Mouse (Mus musculus) C2C12 (cell line): ENCODE results near the gene Usp42. TPM values are rescaled to one million over a fixed set of nuclear protein-coding genes. Genes with fewer than 3 reads are reported as not detected.

Source experiments
- H3K27me3 ChIP-seq: one replicate; pipeline ENCODE4 v1.6.1; 2011; ENCODE audit not compliant: control insufficient read depth, insufficient read depth, insufficient read length
- H3K36me3 ChIP-seq: one replicate; pipeline ENCODE4 v1.6.1; 2011; ENCODE audit not compliant: control insufficient read depth, insufficient read depth
- H3K4me3 ChIP-seq: one replicate; pipeline ENCODE4 v1.5.1; 2011; ENCODE audit warnings: mild to moderate bottlenecking, control low read depth; ENCODE audit not compliant: poor library complexity, insufficient read depth, severe bottlenecking
- H3K79me2 ChIP-seq: one replicate; pipeline ENCODE4 v1.6.1; 2011; ENCODE audit not compliant: control insufficient read depth, insufficient read depth
- H3K79me3 ChIP-seq: one replicate; pipeline ENCODE4 v1.6.1; 2011; ENCODE audit warnings: low read depth, control low read depth
- H3ac ChIP-seq: one replicate; pipeline ENCODE3; 2011; ENCODE audit warnings: low read depth; ENCODE audit not compliant: control insufficient read depth, insufficient read length
- CEBPB ChIP-seq: IDR thresholded peaks from one replicate; pipeline ENCODE4 v1.6.1; 2011; ENCODE audit warnings: low read depth, mild to moderate bottlenecking, control low read depth, moderate library complexity
- CTCF ChIP-seq: IDR thresholded peaks from one replicate; pipeline ENCODE4 v1.5.1; 2011; ENCODE audit not compliant: control insufficient read depth, insufficient read depth, insufficient read length
- FOSL1 ChIP-seq: IDR thresholded peaks from one replicate; pipeline ENCODE4 v1.8.0; 2011; ENCODE audit warnings: mild to moderate bottlenecking, low read length; ENCODE audit not compliant: poor library complexity, insufficient read depth, severe bottlenecking
- MAX ChIP-seq: IDR thresholded peaks from one replicate; pipeline ENCODE4 v1.6.1; 2011; ENCODE audit warnings: mild to moderate bottlenecking, control low read depth
- MYOD1 ChIP-seq: IDR thresholded peaks from one replicate; pipeline ENCODE4 v1.6.1; 2011; ENCODE audit warnings: low read depth; ENCODE audit not compliant: control insufficient read depth, insufficient read length
- MYOG ChIP-seq: IDR thresholded peaks from one replicate; pipeline ENCODE4 v1.6.1; 2011; ENCODE audit not compliant: control insufficient read depth, insufficient read length; ENCODE audit errors: extremely low read depth
- USF1 ChIP-seq: IDR thresholded peaks from one replicate; pipeline ENCODE4 v1.6.1; 2011; ENCODE audit warnings: low read depth, mild to moderate bottlenecking, control low read depth, moderate library complexity
- polyA plus RNA-seq: library from polyadenylated mRNA; unstranded; fragments of >200 nt; fragmentation: generic; extraction: Trizol; gene quantifications from one replicate; pipeline ENCODE4 v1.2.1, GENCODE M21; 2012; ENCODE audit warnings: missing spikeins

The Usp42 gene
- polyA plus RNA-seq, 1 experiment, result 4.8 TPM

GRCm38 (mm10) chr5:143665561-143665960, 66.5 kb downstream of the Usp42 start:
- Histone ChIP-seq H3K79me3 (peaks cover 9% of the 10 kb centered on the region), H3K79me2 (peaks cover 88% of the 10 kb centered on the region), H3K4me3 (no peak overlapping the region), H3K27me3 (no peaks in the 10 kb centered on the region), H3K36me3 (no peaks in the 10 kb centered on the region), H3ac (no peak overlapping the region)
- TF ChIP-seq MAX (no peak), MYOD1 (no peak), CTCF (no peak), USF1 (no peak), CEBPB (no peak), MYOG (no peak)

- Histone ChIP-seq H3K79me2 (peaks cover 94% of the 10 kb centered on the region), H3K27me3 (no peaks in the 10 kb centered on the region), H3ac (no peak overlapping the region), H3K36me3 (no peaks in the 10 kb centered on the region), H3K4me3 (no peak overlapping the region), H3K79me3 (peaks cover 17% of the 10 kb centered on the region)
- no peak for TF ChIP-seq CEBPB
- no peak for TF ChIP-seq USF1
- TF ChIP-seq FOSL1, result no peak
- TF ChIP-seq MYOD1, result no peak
- TF ChIP-seq MAX, result no peak
- no peak for TF ChIP-seq CTCF
- no peak for TF ChIP-seq MYOG
Observed at GRCm38 (mm10) chr5:143663074-143663687, 68.9 kb downstream of the Usp42 start.

Other genes with a start within 250 kb of the Usp42 start
- 256 TPM for gene Rac1, start 204.2 kb downstream of the Usp42 start, polyA plus RNA-seq
- gene Cyth3, start 109.8 kb downstream of the Usp42 start, polyA plus RNA-seq, result 23.9 TPM
- 13.9 TPM for gene Eif2ak1, start 85.5 kb upstream of the Usp42 start, polyA plus RNA-seq
- 0.18 TPM for gene Ankrd61, start 165.4 kb upstream of the Usp42 start, polyA plus RNA-seq
- gene Aimp2, start 177.6 kb upstream of the Usp42 start, polyA plus RNA-seq, result 158 TPM
- gene Pms2, start 177.7 kb upstream of the Usp42 start, polyA plus RNA-seq, result 7.0 TPM
- 0.25 TPM for gene Gm42421, start 195.9 kb upstream of the Usp42 start, polyA plus RNA-seq
- gene Rsph10b, start 200.8 kb upstream of the Usp42 start, polyA plus RNA-seq, result not detected